Mouse (Mus musculus) NIH3T3 (cell line): ENCODE measurements at regions not wholly inside any gene's neighbourhood (a gene's known extent, or its start where the extent isn't known, plus 50 kb on each side); places are given as distances from the start of the nearest gene placed in this dataset.

ENCODE experiments used
- DNase-seq: peaks from one replicate; pipeline ENCODE4 v3.0.0-alpha.2; 2012; ENCODE audit warnings: low read depth

DNA sequence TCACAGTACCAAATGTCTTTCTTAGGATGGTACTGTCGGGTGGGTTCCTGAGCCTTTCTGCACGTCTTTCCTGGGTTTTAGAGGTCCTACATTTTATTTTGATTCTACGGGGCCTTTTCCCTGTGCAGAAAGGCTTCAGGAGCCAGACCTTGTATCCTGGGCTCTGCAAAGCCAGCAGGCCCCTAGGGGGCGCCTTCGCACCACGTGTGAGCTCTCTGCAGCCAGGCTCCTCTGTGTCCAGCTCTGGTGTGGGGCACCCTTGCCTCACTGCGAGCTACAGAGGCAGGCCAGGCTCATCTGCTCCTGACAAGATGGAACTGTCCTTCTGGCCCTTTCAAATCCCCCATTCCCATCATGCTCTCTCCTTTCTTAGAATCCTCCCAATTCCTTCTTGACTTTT, 53.3 kb upstream of the Usp3 start:
- DNase-seq: peak; percentile 92

DNA sequence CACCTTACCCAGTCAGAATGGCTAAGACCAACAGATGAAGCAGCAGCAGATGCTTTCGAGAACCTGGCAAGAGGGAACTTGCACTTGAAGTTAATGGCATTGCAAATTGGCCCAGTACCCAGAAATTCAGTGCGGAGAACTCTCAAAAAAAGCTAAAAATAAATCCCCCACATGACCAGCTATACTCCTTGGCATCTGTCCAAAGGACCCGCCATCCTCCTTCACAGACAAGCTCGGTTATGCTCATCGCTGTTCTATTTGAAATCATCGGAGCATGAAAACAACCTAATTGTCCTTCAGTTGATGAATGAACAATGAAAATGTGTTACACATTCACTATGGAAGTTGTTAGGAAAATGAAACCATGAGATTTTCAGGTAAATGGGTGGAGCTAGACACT, 58.4 kb upstream of the Usp3 start:
- no peak for DNase-seq

DNA sequence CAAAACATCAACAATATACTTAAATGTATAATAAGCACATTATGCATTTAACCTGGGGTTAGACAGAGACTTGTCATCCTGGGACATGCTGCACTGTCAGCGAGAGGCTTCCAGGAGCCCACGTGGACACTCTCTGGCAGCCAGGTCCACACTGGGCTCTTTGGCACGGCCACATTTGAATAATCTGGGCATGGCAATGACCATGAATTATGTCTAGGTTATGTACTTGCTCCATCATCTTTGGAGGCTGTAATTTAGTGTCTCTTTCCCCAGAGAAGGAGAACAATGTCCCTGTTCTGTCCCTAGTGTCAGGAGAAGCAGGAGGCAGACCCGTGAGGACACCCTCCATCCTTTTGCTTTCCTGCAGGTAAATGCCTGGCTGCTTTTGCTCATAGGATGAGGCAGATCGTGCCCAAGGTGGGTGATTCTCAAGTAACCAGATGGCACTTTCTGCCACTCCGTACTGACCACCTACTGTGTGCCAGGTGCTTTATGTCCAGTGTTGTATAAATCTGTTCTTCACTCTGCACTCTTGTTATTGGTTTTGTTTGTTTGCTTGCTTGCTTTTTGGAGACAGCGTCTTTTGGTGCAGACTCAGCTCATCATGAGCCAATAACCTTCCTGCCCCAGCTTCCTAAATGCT, 56.2 kb upstream of the Car12 start:
- no peak for DNase-seq

DNA sequence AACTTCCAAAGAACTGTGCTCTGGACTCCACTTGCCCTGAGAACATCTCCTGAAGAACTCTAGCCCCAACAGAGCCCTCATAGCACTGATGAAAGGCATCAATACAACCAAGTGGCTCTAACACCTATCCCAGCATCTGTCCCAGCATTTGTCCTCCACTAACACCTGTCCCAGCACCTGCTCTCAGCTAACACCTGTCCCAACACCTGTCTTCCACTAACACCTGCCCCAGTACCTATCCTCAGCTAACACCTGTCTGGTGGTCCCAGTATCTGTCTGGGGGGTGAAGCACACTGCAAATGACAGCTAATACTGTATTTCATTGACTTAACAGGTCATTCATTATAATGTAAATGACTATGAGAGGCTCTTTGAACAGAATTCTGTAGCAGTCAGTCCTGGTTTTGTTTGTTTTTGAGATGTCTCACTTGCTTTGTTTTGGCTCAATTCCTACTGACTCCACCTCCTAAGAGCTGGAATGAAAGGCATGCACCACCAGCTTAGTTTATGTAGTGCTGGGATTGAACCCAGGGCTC, 54.7 kb upstream of the Car12 start:
- peak; percentile 4 for DNase-seq

DNA sequence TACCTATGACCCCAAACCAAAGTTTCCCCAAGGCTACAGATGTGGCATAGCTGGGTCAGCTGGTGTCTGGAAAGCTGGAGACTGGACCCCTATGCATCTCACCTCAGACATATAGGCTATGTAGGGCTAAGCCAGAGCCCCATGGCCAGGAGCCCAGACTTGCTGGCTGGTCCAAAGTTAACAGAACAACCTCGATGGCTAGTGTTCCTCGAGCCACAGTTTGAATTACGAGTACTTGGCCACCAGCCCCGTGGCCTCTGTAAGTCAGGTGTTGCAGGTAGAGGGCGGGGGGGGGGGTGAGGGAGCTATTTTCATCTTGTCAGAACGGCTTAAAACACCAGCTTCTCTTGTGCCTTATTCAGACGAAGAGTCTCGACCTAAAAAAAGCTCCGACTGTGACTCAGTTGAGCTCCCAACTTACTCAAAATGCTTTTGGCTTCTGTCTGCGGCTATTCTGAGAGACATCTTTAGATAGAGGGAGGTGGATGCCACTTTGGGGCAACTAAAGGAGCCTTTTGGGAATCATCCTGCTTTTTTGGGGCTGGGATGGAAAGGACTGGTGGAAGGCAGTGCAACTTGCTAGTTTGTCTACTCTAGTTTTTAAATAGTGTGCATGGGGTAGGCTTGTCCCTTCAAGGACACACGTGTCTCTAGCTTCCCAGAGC, 53.6 kb upstream of the Car12 start:
- DNase-seq: peak; percentile 3

DNA sequence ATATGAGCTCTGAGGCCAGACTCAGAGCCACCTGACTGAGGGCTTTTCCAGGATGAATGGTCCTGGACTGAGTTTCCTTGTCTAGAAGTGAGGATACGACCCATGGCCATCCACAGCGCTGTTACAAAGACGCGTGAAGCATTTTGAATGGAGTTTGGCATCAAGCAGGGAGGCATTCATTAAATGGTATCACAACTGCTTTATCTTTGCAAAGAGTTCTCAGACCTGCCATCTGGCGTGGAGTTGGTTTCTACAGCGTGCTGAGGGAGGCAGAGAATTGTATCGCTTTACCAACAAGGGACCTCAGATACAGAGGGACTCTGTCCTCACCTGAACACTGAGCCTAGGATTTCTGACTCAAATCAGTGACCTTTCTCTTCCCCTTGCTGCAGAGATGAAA, 51.9 kb upstream of the Car12 start:
- no peak for DNase-seq

DNA sequence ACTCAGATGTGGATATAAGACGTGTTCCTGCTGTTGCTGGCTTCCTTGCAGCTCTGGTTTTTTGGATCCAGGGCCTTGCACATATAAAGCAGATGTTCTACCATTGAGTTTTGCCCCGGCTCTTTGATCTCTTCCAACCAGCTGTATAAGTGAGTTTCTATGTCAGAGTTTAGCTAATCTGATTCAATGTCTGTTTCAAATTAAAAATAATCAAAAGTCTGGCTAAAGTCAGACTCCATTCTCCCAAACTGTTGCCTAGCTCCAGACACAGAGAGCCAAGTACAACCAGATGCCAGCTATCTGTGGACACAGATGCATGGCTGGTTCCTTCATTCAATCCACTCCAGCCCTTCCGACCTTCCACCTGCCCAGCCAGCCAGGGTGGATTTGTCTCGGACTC, 51.0 kb upstream of the Car12 start:
- no peak for DNase-seq
